Mouse (Mus musculus): ENCODE data around the gene Chn2. TPM values are rescaled to one million over a fixed set of nuclear protein-coding genes. Genes with fewer than 3 reads are reported as not detected.

Gene Chn2
- polyA plus RNA-seq (2012; rRNA removed), result 12.5 and 22.5 TPM in 2 replicates

DNA sequence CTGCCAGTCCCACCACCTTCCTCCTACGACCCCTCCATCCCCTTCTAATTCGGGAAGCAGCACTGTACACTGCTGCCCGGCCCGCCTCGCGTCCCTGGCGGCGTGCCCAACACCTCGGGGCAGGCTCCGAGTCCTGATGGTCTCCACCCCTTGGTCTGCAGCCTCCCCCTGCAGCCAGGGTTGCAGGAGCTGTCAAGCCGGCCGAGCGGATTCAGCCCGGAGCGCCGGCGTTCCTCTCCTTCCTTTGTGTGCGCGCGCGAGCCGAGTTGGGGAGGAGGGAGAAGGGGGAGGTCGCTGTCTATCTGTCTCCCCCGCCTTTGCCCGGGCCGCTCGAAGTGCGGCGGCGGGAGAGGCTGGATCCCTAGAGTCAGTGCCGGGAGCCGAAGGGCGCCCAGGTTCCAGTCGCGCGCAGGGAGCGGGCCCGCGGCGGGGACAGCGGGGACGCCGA, at the start of gene Chn2:
TSS of gene Chn2 (plus strand) at position 198 of the 448 bp plus-strand sequence.
- WGBS, result 1% methylated on average over 43 of the region's 43 CpGs
- DNase-seq (ENCODE audit: low read depth, low spot score), result no peak

DNA sequence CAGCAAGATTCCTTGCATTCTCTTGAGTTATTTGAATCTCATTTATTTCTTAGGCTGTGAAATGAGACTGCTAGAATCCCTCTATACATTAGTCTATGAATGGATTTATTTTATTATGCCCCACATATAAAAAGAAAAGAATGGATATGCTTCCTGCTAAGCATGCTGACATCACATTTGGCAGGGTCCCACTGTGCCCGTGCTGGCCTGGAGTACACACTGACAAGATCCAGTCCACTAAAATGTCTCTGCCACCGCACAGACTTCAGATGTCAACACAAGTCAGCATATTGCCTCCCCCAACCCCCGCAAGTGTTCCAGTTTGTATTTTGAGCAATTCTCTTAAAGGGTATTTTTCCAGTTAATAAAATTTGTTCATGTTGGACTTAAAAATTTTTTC, 47.0 kb upstream of the Chn2 start:
- DNase-seq (ENCODE audit: low read depth, low spot score), result no peak
- 60% methylated on average over 3 of the region's 3 CpGs for WGBS

DNA sequence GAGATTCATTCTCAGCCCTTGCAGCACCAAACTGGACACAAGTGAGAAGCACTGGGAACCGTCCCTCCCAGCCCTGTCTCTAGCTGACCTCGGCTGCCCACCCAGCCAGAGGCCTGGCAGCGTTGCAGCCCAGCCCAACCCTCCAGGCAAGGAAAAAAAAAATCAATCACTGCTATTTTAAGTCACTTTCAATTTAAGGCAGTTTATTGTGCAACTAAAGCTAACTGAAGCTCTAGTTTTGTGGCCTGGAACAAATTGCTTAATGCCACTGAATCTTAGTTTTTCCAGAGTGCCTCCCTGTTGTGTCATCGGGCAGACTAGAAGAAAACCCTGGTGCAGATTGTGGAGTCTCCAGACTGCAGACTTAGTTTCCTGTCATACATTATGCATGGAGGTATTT, 43.8 kb upstream of the Chn2 start:
- DNase-seq (ENCODE audit: low read depth, low spot score), result no peak

DNA sequence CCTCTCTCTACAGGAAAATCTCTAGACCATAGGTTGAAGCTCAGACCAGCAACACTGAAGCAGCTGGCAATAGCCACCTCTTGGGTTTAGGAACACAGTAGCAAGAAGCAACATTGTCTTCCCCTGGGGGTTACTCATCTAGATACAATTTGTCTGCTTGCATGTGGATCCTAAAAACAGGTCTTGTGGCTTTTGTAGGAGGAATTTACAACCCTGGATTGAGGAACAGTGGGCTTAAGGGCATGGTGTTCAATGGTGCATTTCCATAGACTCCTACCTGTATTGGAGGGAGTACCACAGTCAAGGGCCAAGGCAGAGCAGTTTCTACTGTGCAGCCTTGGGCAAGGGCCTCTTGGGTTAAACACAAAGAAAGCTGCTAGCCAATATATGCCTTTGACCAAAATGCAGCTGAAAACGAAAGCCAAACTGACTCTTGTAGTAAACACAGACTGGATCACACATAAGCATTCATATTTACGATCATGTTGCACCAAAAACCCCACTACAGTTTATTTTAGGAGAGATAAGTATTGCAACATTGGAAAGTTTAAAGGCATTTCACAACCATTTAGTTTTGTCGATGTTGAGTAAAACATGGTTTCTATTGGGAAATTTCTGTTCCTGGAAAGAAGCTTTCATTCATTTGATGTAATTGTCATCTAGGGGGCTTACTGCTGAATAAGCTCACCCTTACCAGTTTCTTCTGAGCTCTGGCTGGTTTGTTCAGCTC, 43.0 kb upstream of the Chn2 start:
- 71% methylated on average over 3 of the region's 3 CpGs for WGBS
- DNase-seq (ENCODE audit: low read depth, low spot score), result no peak

More for the DNA sequence above, 43.8 kb upstream of the Chn2 start:
- 47% methylated on average over 4 of the region's 4 CpGs for WGBS

DNA sequence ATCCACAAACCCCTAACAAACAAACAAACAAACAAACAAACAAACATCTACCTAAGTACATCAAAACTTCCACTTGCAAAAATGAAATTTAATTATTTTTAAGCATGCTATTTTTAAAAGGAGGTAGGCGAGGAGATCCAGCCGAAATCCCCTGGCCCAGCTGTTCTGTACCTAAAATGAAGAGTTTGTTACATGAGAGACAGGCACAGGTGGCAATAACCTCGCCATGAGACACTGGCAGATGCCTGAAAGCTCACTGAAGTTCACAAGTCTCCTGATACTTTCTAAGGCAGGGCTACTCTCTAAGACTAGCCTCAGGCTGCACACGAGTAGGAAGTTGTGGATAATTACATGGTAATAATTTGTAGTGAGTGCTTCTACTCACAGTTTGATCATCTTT, 34.1 kb upstream of the Chn2 start:
- DNase-seq (ENCODE audit: low read depth, low spot score), result no peak
- WGBS, result 70% methylated on average over 4 of the region's 4 CpGs

DNA sequence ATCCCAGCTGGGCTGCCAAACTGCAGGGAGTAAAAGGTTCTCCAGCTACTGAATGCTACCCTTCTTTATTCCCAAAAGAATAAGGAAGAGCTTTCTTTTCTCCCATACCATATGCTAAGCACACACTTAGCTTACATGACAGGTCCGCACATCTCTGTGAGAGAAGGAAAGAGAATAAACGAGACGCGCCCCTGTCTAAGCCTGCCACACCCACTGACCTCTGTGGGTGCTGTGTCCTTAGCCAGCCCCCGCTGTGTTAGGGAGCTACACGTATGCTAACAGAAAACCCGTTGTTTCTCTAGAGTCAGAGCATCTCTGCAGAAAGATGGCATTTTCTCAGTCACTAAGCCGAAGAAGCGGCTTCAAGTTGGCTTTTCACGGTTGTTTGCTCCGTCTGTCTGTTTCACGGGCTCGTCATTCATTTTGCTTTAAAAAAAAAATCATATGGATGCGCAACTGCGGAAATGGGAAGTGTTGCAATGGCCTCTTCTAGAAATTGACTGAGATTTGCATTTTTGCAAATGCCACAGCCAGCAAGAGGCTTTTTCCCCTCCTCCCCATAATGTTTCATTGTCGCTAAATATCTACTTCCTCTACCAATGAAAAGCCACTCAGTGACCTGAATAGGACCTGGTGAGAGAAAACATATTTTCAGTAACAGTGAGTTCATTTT, 30.8 kb upstream of the Chn2 start:
- no peak for DNase-seq (ENCODE audit: low read depth, low spot score)
- 76% methylated on average over 16 of the region's 16 CpGs for WGBS

DNA sequence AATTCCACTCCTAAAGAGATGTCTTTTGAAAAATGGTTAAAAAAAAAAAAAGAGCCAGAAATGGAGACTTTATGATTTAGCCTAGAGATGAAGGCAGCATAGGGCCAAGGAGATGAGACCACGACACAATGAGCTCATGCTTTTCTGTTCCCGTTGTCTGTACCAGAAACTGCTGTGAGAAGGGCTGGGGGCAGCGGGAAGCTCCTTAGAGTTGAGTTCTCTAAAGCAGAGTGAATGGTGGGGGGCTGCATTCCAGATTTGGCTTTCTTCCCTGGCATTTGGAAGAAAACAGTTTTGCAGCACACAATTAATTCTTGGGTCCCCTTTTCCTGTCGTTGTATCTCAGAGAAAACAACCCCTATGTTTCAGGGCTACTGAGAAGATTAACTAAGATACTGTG, 30.1 kb upstream of the Chn2 start:
- 66% methylated on average over 4 of the region's 4 CpGs for WGBS
- no peak for DNase-seq (ENCODE audit: low read depth, low spot score)

DNA sequence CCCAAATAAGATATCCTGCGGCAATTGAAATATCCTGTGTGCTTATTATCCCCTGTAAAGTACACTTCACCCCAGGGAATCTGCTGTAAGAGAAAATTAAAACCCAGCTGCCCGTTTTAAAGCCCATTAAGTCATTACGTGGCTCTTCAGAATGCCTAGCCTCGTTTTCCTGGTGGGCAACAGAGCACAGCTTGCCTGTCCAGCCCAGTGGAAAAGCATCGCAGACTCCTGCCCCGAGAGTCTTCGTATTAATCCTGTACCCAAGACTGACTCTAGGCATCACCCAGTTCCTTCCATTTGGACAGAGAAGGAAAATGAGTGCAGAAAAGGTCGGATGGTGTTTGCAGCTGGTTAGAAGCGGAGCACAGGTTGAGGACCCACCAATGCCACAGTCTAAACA, 29.0 kb upstream of the Chn2 start:
- 68% methylated on average over 9 of the region's 9 CpGs for WGBS
- no peak for DNase-seq (ENCODE audit: low read depth, low spot score)

DNA sequence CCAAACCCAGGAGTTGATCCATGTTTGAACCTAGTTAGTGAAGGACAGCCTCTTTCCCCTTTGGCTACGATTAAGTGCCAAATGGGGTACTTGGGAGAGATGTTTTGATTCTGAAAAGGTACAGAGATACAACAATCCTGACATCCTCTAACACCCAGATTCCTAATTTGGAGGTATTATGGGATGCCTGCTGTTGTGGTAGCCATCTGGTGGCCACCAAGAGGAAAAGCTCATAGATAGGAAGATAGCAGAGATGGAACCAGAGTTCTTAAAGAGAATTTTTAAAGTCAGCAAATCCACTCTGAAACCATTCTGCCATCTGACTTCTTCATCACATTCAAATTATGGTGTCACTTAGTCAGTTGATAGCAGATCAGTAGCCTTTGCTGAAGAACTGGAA, 27.2 kb upstream of the Chn2 start:
- 86% methylated on average over 1 of the region's 1 CpGs for WGBS

DNA sequence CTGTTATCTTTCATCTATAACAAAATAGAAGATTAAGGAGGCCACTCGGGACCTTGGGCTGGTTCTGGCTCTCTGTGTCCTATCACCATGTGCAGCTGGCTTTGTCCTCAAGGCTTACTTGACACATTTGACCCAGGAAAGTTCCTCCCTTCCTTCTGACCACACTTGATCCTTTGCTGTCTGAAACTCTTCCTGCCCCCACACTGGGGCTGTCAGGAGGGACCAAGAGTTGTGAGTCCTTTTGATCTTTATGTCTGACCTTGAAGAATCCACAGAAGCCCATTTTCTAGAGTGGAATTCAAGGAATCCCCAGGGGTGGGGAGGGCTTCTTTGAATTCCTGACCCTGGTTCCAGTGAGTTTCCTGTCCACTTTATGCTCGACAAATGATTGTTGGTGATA, 21.3 kb upstream of the Chn2 start:
- no peak for DNase-seq (ENCODE audit: low read depth, low spot score)
- 64% methylated on average over 2 of the region's 2 CpGs for WGBS

More for the DNA sequence above, 27.2 kb upstream of the Chn2 start:
- no peak for DNase-seq (ENCODE audit: low read depth, low spot score)

DNA sequence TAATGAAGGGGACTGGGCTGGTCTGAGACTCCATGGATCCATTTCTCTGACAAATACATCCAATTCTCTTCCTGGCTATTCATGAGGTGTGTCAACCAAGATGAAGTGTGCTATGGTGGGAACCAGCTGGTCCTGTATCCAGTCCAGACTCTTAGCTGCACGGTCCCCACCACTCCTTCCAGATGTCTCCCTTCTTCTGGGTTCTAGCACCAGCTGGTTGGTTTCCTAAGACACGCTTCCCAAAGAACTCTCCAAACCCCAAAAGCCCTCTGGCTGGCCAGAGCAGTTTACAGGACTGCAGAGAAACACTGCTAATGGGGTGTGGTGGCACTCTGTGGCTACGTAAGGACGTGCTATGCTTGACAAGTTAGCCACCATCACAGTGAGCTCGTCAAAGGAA, 20.5 kb upstream of the Chn2 start:
- no peak for DNase-seq (ENCODE audit: low read depth, low spot score)
- WGBS, result 79% methylated on average over 5 of the region's 5 CpGs

DNA sequence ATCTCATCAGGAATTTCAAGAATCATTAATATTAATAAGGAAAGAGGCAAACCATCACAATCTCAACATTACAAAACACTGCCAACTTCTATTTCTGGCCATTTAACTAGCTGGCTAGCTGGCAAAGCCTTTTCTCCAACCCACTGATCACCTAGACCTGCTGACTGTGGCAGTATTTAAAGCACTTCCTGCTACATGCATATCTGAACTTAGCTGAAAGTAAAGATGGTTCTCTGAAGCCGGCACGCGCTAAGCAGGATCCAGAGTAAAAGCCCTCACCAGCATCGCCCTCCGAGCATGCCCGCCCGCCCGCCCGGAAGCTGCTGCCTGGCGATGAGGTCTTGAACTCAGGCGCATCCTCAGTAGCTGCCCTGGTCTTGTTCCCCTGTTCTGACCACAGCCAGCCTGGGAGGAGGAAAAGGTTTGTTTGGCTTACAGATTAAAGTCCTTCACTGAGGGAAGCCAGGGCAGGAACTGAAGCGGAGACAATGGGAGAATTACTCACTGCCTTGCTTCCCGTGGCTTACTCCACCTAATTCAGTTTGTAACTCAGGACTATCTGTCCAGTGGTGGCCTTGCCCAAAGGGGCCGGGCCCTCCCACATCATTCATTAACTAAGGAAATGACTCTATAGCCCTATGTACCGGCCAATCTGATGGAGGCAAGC, 18.1 kb upstream of the Chn2 start:
- WGBS, result 32% methylated on average over 15 of the region's 15 CpGs
- no peak for DNase-seq (ENCODE audit: low read depth, low spot score)

DNA sequence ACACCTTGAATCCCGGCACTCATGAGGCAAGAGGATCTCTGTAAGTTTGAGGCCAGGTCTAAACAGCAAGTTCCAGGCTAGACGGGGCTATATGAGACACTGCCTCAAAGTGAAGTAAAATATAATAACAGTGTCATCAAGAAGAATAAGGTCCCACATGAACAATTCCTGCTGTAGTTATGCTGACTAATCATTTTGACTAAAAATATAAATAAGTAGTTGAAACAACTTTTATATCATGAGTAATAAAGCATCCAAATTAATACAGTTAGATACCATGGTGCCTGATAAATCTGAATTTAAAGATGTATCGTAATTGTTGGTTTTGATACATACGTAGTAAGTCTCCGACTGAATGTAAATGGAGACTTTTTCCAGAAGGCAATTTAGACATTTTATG, 15.5 kb upstream of the Chn2 start:
- 94% methylated on average over 5 of the region's 5 CpGs for WGBS
- no peak for DNase-seq (ENCODE audit: low read depth, low spot score)

DNA sequence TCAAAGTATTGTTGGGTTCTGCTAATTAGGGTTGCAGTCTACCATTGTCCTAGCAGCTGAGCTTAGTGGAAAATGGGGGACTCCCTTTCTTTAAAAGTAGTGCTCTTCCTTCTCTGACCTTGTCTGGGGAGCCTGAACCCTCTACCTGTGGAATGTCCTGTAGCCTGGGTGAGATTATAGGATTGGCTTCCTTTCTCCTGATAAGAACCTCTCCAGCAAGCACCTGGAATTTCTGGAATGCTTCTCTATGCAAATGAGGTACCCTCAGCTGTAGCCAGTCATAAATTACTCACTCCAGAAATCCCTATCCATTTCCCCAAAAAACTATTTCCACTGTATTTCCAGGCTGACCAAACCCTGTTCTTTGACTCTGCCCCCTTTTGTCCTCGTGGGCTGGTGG, 10.6 kb upstream of the Chn2 start:
- no peak for DNase-seq (ENCODE audit: low read depth, low spot score)
- 41% methylated on average over 1 of the region's 1 CpGs for WGBS

DNA sequence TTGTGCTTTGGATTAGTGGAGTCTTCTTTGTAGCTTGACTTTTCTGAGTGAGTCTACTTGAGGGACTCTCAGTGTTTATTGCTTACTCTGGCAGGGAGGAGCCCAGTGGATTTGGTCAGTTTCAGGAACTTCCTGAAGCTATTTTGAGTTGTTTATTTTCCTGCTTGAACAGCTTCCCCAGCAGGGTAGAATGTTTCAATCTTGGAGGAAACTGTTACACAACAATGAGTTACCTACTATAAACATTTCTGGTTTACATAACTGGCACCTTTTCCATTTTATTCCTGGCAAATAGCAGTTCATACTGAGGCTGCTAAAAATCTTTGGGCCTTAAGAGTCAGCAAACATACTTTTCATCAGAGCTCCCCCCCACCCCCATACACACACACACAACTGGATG, 9.0 kb upstream of the Chn2 start:
- no peak for DNase-seq (ENCODE audit: low read depth, low spot score)

DNA sequence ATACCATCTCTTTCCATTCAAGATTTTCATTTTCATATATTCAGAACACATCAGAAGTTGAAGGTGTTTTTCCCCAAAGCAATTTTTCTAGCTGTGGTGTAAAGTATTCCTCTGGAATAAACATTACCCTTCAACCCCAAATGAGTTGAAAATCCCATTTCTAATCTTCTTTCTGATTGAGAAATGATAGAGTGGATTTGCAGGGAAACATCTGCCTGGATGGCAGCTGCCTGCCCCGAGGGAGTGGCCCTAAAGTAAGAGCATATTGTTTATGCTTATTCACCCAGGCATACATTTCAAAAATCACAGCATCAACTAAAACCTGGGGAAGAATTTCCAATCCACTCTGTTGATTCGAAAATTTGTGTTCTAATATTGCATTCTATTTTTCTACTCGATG, 8.6 kb upstream of the Chn2 start:
- 74% methylated on average over 3 of the region's 3 CpGs for WGBS
- no peak for DNase-seq (ENCODE audit: low read depth, low spot score)

DNA sequence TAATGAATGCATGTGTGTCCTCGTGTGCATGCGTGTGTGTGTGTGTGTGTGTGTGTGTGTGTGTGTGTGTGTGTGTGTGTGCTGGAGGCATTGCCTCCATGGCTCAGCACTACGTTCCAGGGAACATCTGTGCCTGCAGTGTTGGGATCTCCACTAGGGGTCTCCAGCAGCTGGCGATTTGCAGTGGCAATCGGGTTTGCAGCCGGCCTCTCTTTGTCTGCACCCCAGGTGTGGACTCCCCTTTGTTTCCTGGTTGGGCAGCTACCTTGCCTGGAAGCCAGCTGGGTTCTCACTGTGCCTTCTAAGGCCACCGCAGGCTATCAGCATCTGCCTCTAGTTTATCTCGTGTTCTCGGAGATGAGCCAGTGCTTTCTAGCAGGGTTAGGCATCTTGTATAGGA, 4.9 kb upstream of the Chn2 start:
- peak; percentile 24 for DNase-seq (ENCODE audit: low read depth, low spot score)
- 2% methylated on average over 9 of the region's 9 CpGs for WGBS

DNA sequence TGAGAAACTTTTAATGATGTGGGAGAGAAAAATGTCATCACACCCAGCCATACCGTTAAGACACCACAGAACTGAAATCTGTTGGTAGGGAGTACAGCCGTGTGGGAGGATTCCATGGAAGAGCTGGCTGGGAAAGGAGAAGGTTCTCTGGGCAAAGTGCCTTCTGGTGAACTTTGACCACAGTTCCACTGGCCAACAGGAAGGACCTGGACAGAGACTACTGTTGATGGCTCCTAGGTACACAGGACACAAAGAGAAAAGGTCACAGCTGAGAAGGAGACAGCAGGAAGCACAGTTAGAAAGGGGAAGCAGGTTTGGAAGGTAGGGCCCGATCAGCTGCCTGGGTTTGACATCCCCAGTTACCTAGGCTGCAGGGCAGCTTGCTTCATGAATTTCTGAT, 3.8 kb upstream of the Chn2 start:
- DNase-seq (ENCODE audit: low read depth, low spot score), result no peak
- 55% methylated on average over 3 of the region's 3 CpGs for WGBS

DNA sequence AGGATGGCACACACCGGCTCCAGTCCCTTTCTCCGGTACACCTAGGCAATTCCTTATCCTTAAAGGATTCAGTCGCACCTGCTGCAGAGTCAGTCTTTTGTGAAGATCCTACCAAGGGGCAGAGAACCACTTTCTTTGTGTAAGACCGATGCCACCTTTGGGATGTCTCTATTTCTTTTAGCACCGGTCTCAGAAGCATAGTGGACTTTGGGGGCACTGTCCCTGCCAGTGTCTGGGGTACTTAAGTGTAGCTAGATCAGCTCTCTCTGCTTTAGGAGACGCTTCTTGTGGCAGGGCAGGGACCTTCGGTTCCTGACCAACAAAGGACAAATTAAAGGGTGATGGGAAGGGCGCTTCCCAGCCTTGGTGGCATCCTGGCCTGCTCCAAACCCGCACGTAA, 488 bp upstream of the Chn2 start:
- WGBS, result 22% methylated on average over 10 of the region's 10 CpGs

DNA sequence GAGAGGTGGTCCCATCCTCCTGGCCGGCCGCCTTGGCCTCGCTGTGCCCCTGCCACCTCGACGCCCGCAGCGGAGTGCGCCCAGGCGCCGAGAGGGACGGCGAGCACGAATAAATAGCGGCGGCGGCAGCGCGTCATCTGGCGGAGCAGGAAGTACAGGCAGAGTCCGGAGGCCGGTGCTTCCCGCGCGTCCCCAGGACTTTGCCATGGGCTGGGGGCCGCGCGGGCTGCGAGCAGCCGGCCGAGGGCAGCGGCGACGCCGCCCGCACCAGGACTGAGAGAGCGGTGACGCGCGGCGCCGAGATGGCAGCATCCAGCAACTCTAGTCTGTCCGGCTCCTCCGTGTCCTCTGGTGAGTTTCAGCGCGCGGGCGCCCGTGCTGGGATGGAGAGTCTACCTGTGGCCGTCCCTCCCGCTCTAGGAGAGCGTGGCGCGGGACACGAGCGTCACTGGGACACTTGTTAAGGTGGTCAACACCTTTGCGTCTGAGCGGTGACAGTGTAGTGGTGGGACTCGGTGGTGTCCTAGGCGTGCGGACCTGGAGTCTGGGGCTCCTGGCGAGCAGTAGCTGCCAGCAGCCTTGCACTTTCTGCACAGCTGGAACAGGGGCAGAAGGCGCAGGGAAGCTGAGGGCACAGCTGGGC, 572 bp downstream of the Chn2 start:
- DNase-seq (ENCODE audit: low read depth, low spot score), result no peak
- under 1% methylated on average over 62 of the region's 62 CpGs for WGBS

More for the DNA sequence above, 488 bp upstream of the Chn2 start:
- DNase-seq (ENCODE audit: low read depth, low spot score), result no peak
